Mouse (Mus musculus) forebrain, postnatal 0 days (tissue): Measurements from ENCODE around the gene Hebp1. TPM values are rescaled to one million over a fixed set of nuclear protein-coding genes. Genes with fewer than 3 reads are reported as not detected.

Experiments
- ATAC-seq: fragments of 200-750 bp; cut with Nextera tagmentation; 2 replicates; pipeline ENCODE4 v1.8.0; 2017; ENCODE audit warnings: mild to moderate bottlenecking, moderate library complexity
- DNase-seq: peaks from one replicate; pipeline ENCODE4 v3.0.0-alpha.2; 2015
- H3K27ac ChIP-seq: fragments of 300-500 bp; sonication (generic); 2 replicates; pipeline ENCODE4 v1.5.1; 2014; ENCODE audit warnings: low read depth, mild to moderate bottlenecking, antibody characterized with exemption, low read length, moderate library complexity, mixed read lengths
- H3K27me3 ChIP-seq: fragments of 300-500 bp; sonication (generic); 2 replicates; pipeline ENCODE4 v1.6.1; 2014; ENCODE audit warnings: mild to moderate bottlenecking, low read length, mixed read lengths; ENCODE audit not compliant: insufficient read depth
- H3K36me3 ChIP-seq: fragments of 300-500 bp; sonication (generic); 2 replicates; pipeline ENCODE4 v1.6.1; 2014; ENCODE audit warnings: mild to moderate bottlenecking, moderate library complexity; ENCODE audit not compliant: insufficient read depth
- H3K4me1 ChIP-seq: fragments of 300-500 bp; sonication (generic); 2 replicates; pipeline ENCODE4 v1.6.1; 2014; ENCODE audit warnings: antibody characterized with exemption; ENCODE audit not compliant: insufficient read depth
- H3K4me2 ChIP-seq: fragments of 300-500 bp; sonication (generic); 2 replicates; pipeline ENCODE4 v1.6.1; 2014; ENCODE audit warnings: low read depth, mild to moderate bottlenecking, moderate library complexity
- H3K4me3 ChIP-seq: fragments of 300-500 bp; sonication (generic); 2 replicates; pipeline ENCODE4 v1.5.1; 2014; ENCODE audit warnings: low read depth, low read length, mixed read lengths
- H3K9ac ChIP-seq: fragments of 300-500 bp; sonication (generic); 2 replicates; pipeline ENCODE4 v1.6.1; 2014; ENCODE audit warnings: mild to moderate bottlenecking
- H3K9me3 ChIP-seq: fragments of 300-500 bp; sonication (generic); 2 replicates; pipeline ENCODE4 v1.6.1; 2016; ENCODE audit warnings: low read length
- CTCF ChIP-seq: sonication (generic); IDR thresholded peaks from 2 replicates; pipeline ENCODE4 v1.5.1; 2016; ENCODE audit warnings: antibody characterized with exemption, control low read depth, low read depth
- WGBS: fragments of 180-500 bp; shearing (Covaris S2); extraction: QIAGEN DNeasy Blood & Tissue Kit; methylation state at CpG from one replicate; pipeline ENCODE4 v1.1.7; 2014; 5-methylcytosine and 5-hydroxymethylcytosine counted together
- polyA plus RNA-seq: library from polyadenylated mRNA; unstranded; fragments of >200 nt; fragmentation: Nextera tagmentation; extraction: Ambion mirVana; gene quantifications from 2 replicates; pipeline ENCODE4 v1.2.1, GENCODE M21; 2015
- total RNA-seq: library from RNA; depleted of rRNA; stranded (reverse); fragments of >200 nt; gene quantifications from 2 replicates; pipeline ENCODE4 v1.2.3, GENCODE M21; 2014; rRNA removed

Hebp1 gene
- total and polyA plus RNA-seq, 2 experiments from 2014 or later = 6.7 to 11.1 TPM

DNA sequence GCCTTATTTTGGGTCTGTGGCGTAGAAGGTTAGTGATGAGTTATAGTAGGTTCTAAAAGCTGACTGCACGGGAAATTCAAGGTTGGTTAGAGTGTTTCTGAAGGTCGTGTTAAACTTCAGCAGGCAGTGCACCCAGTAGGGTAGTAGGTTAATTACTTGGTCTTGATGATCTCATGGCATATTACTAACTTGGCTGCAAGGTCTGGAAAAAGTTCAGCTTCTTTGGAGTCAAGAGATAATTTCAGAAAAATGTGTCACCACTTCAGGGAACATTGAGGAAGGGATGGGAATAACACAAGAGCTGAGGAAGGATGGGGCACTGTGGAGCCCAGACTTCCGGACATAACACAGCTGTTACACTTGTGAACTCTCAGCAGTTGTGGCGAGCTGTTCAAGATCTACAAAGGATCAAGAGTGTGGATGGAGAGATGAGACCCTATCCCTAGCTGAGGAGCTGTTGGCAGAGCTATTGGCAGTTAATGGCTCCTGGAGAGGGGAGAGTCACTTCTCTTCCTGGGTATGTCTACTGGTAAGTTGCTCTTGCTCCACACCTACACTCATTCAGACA, 95.0 kb downstream of the Hebp1 start:
- no peak for TF ChIP-seq CTCF

DNA sequence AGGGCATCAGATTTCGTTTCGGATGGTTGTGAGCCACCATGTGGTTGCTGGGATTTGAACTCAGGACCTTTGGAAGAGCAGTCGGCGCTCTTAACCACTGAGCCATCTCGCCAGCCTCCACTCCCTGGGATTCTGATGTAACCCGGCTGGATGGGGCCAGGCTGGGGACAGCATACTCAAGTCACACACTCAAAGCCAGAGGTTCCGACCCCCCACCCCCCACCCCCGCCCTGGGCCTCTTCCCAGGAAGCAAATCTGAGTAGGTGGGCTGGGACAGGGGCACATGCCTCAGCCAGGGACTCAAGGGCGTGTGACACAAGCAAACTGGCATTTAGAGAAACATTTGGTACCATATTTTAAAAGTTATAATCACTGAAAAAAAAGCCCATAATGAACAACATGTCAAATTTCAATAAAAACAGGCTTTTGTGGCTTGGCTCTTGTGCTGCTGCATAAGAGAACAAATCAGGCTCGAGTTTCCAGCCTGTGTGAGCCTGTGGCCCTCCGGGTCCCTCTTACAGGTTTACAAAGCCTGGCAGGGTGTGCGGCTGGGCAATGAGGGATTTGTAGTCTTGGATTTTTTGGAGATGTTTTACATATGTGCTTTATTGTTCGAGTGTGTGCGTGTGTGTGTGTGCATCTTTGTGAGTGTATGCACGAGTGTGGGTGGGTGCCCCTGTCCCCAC, 96.9 kb downstream of the Hebp1 start:
- no peak overlapping the region for H3K4me2 ChIP-seq
- no peak overlapping the region for H3K27ac ChIP-seq
- H3K9me3 ChIP-seq = no peaks in the 10 kb centered on the region
- H3K9ac ChIP-seq = no peak overlapping the region
- no peak for ATAC-seq
- H3K4me1 ChIP-seq = no peaks in the 10 kb centered on the region
- no peak for TF ChIP-seq CTCF
- no peaks in the 10 kb centered on the region for H3K36me3 ChIP-seq
- DNase-seq = no peak
- no peaks in the 10 kb centered on the region for H3K27me3 ChIP-seq
- no peak overlapping the region for H3K4me3 ChIP-seq
- 79% methylated on average over 15 of the region's 15 CpGs for WGBS

More for the DNA sequence above, 95.0 kb downstream of the Hebp1 start:
- 83% methylated on average over 5 of the region's 5 CpGs for WGBS
- no peaks in the 10 kb centered on the region for H3K36me3 ChIP-seq
- no peak overlapping the region for H3K4me3 ChIP-seq
- ATAC-seq = no peak
- H3K9me3 ChIP-seq = no peaks in the 10 kb centered on the region
- H3K27ac ChIP-seq = no peak overlapping the region
- DNase-seq = no peak
- H3K9ac ChIP-seq = no peak overlapping the region
- no peaks in the 10 kb centered on the region for H3K27me3 ChIP-seq
- no peak overlapping the region for H3K4me2 ChIP-seq
- H3K4me1 ChIP-seq = no peaks in the 10 kb centered on the region

DNA sequence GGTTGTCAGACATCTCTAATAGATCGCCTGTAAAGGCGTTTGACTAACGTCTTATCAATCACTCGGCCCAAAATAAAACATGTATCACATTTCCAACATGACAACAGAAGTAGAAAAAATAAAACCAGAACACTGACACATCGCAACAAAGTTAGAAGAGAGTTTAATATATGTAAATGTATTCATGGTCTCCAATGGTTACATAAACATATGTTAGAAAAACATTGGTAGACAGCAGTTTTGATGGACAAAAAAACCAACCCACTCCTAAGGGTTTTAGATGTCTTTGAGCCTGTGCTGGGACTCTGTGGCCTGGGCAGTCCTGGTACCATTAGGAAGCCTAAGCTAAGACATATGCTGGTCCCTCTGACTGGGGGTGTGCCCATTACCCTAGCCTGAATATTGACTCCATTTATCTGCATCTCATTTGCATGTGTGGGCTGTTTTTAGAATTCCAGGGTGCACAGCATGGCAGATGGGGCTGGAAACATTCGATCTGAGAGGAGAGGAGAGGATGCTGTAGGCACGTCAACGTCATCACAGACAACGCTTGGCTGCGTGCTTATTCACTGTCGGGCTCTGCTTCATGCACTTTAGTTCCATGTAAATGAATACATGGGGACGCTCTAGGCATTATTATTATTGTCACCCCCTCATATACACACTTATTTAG, 104.9 kb downstream of the Hebp1 start:
- no peak for TF ChIP-seq CTCF
- no peak overlapping the region for H3K9ac ChIP-seq
- H3K4me2 ChIP-seq = no peak overlapping the region
- H3K27me3 ChIP-seq = no peaks in the 10 kb centered on the region
- DNase-seq (peak; percentile 78), ATAC-seq (peak; percentile 91)
- peak overlapping the region; percentile 79 for H3K27ac ChIP-seq
- peaks cover 3% of the 10 kb centered on the region; the same call in 1 of the 2 replicates for H3K4me1 ChIP-seq
- H3K4me3 ChIP-seq = no peak overlapping the region
- 59% methylated on average over 12 of the region's 12 CpGs for WGBS
- H3K36me3 ChIP-seq = no peaks in the 10 kb centered on the region
- no peaks in the 10 kb centered on the region for H3K9me3 ChIP-seq

DNA sequence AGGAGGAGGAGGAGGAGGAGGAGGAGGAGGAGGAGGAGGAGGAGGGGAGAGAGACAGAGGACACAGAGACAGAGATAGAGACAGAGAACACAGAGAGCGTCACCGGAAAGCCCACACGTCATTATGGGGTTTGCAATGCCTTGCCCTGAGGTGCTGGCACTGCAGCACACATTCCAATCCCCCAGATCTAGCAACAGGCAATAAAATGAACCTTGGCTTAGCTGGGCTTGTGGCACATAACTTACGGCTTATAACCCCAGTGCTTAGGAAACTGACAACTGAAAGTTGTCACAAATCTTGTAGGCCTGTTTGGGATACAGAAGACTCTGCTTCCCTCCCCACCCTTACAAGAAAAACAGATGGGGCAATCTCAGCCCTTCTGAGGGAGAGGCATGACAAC, 107.2 kb downstream of the Hebp1 start:
- Histone ChIP-seq H3K4me1 (peaks cover 4% of the 10 kb centered on the region; the same call in 1 of the 2 replicates), H3K36me3 (no peaks in the 10 kb centered on the region), H3K9me3 (no peaks in the 10 kb centered on the region), H3K27ac (no peak overlapping the region), H3K9ac (no peak overlapping the region), H3K27me3 (no peaks in the 10 kb centered on the region), H3K4me2 (no peak overlapping the region), H3K4me3 (no peak overlapping the region)
- ATAC-seq = no peak
- no peak for TF ChIP-seq CTCF
- no peak for DNase-seq
- 56% methylated on average over 4 of the region's 4 CpGs for WGBS

DNA sequence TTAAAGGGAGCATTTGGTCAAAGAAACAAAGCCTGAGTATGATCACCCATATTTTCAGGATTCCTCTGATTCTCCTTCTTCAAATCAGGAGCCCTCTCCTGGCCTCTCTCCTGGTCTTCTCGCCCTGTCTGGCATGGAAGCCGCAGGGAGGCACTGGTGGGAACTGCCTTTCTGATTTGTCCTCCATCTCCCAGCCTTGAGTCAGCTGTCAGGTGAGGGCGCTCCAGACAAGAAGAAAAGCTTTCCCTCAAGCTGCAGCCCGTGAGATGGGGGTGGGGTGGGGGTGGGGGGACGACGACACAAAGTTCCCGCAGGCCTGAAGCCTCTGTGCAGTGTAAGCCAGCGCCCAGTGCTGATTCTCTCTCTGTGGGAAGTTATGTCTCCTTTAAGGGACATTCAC, 108.0 kb downstream of the Hebp1 start:
- 22% methylated on average over 8 of the region's 8 CpGs for WGBS

DNA sequence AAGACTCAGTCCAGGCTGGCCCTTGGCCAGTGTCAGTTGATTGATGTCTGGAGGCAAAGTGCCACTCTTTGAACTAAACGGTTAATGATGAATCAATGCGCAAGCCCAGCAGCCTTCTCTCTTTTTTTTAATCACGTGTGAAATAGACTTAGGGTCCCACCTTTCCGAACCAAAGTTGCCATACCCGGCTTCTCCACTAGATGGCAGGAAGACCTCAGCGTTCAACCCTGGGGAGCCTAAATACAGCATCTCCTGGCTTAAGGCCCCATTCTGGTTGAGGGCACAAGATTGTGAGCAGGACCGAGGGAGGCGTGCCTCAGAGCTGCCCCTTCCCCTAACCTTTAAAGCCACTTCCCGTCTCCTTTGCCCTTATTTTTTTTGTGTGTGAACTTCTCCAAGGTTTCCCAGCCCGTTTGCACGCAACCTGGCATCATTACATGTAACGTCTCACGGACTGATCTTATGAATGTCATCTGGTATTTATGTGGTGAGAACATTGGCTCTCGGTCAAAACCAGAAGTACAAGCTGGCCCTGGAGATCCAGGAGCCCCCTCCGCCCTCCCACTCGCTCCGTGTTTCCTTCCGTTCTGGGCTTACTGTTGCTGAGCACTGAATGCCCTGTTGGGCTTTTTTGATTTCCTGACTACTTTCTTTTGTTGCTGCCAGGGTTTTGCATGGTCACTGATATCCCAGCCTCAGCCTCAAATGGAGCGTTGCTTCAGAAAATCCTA, 109.9 kb downstream of the Hebp1 start:
- peak; percentile 87 for ATAC-seq

More for the DNA sequence above, 108.0 kb downstream of the Hebp1 start:
- H3K27ac ChIP-seq = no peak overlapping the region
- ATAC-seq (no peak), DNase-seq (peak; percentile 49)
- peak; percentile 53 for TF ChIP-seq CTCF
- H3K4me2 ChIP-seq = no peak overlapping the region
- H3K9ac ChIP-seq = no peak overlapping the region
- H3K27me3 ChIP-seq = no peaks in the 10 kb centered on the region
- H3K9me3 ChIP-seq = no peaks in the 10 kb centered on the region
- peaks cover 4% of the 10 kb centered on the region; the same call in 1 of the 2 replicates for H3K4me1 ChIP-seq
- H3K4me3 ChIP-seq = no peak overlapping the region
- H3K36me3 ChIP-seq = no peaks in the 10 kb centered on the region

More for the DNA sequence above, 109.9 kb downstream of the Hebp1 start:
- peak overlapping the region; percentile 16 for H3K4me3 ChIP-seq
- H3K4me2 ChIP-seq = peak overlapping the region; percentile 50
- peaks cover 4% of the 10 kb centered on the region; the same call in 1 of the 2 replicates for H3K4me1 ChIP-seq
- peak; percentile 96 for TF ChIP-seq CTCF
- H3K9ac ChIP-seq = peak overlapping the region; percentile 15; the same call in 1 of the 2 replicates
- no peaks in the 10 kb centered on the region for H3K27me3 ChIP-seq
- peak overlapping the region; percentile 30; the same call in 1 of the 2 replicates for H3K27ac ChIP-seq
- H3K36me3 ChIP-seq = no peaks in the 10 kb centered on the region
- 15% methylated on average over 19 of the region's 19 CpGs for WGBS
- peak; percentile 96 for DNase-seq
- H3K9me3 ChIP-seq = no peaks in the 10 kb centered on the region

Other genes with a start within 250 kb of the Hebp1 start
- 8.7 TPM in 2 replicates for gene Apold1, start 216.3 kb downstream of the Hebp1 start, total RNA-seq
- 5.9 and 6.2 TPM in 2 replicates for gene Apold1, start 216.3 kb downstream of the Hebp1 start, polyA plus RNA-seq
- 34.6 and 41.9 TPM in 2 replicates for gene Ddx47, start 186.4 kb downstream of the Hebp1 start, total RNA-seq
- 51.0 and 60.0 TPM in 2 replicates for gene Ddx47, start 186.4 kb downstream of the Hebp1 start, polyA plus RNA-seq
- gene Gprc5a, start 132.4 kb downstream of the Hebp1 start, total RNA-seq = 0.43 and 0.62 TPM in 2 replicates
- 0.47 and 0.60 TPM in 2 replicates for gene Gprc5a, start 132.4 kb downstream of the Hebp1 start, polyA plus RNA-seq
- not detected in 2 replicates for gene Gprc5d, start 79.7 kb downstream of the Hebp1 start, total RNA-seq
- 0.19 TPM in 1 of 2 replicates, not detected in the other for gene Gprc5d, start 79.7 kb downstream of the Hebp1 start, polyA plus RNA-seq
- 59.8 and 81.3 TPM in 2 replicates for gene Fam234b, start within 50 bp of the Hebp1 start, total RNA-seq
- 88.3 and 118 TPM in 2 replicates for gene Fam234b, start within 50 bp of the Hebp1 start, polyA plus RNA-seq
- 0.19 and 0.31 TPM in 2 replicates for gene Gsg1, start 56.3 kb upstream of the Hebp1 start, total RNA-seq
- 0.34 and 0.46 TPM in 2 replicates for gene Gsg1, start 56.3 kb upstream of the Hebp1 start, polyA plus RNA-seq
- gene Pbp2, start 112.4 kb upstream of the Hebp1 start, total RNA-seq = not detected in 2 replicates
- gene Pbp2, start 112.4 kb upstream of the Hebp1 start, polyA plus RNA-seq = not detected in 2 replicates
- gene Emp1, start 164.5 kb upstream of the Hebp1 start, total RNA-seq = 11.4 and 37.0 TPM in 2 replicates
- gene Emp1, start 164.5 kb upstream of the Hebp1 start, polyA plus RNA-seq = 3.8 and 4.3 TPM in 2 replicates